In the genomic region with DNA sequence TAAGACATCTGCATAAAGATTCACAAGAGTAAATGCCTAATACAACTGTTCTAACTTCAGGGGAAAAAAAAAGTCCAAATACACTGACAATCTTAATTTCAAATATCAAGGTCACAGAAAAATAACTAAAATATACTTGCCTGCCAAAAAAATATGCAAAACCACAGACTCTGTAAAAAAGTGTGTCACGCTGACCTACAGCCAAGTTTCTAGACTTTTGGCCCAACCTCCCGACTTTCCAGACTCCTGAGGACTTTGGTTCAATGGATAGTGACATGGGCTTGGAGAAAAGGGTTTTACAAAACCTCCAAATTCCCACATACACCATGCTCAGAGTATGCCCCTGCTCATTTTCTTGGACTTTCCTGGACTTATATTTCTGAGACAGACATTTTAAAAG, we compare ENCODE assay signal across 12 mouse cellular contexts. TPM values are rescaled to one million over a fixed set of nuclear protein-coding genes. Genes with fewer than 3 reads are reported as not detected.
A peak's percentile ranks its signal among the peaks of the same experiment; 100 is the strongest.
DNase-seq lines count a peak whose midpoint lies in the region; ATAC-seq lines count a peak whose summit lies in the region.
"Had no signal": no experiment of that assay in that cellular context is flagged by ENCODE, and none has a peak within 500 bp of the region (broad histone marks: within the 10 kb centered on the region; RNA-seq: fewer than 3 reads in every experiment).

No protein-coding gene starts in this region.

- no peak for ATAC-seq in heart, embryonic 11.5 days (replicated peaks; ENCODE audit: insufficient number of reproducible peaks, low FRiP score, low TSS enrichment)
- no peak for ATAC-seq in limb, embryonic 13.5 days (ENCODE audit: low FRiP score, low read depth)
- ATAC-seq: CD4-positive, CD25-positive, alpha-beta regulatory T cell, adult 4 months; Patski had no signal

- peak; percentile 80 for DNase-seq in heart, adult 11 months
- DNase-seq in limb, embryonic 10.5 days (ENCODE audit: low spot score): no peak
- peak; percentile 63 for DNase-seq in 3T3-L1 (ENCODE audit: low read depth, low spot score)
- peak; percentile 59 for DNase-seq in adrenal gland, postnatal 36 days
- DNase-seq in right cerebral cortex, adult 2 months (ENCODE audit: low spot score in 2 of 2): no peak
- DNase-seq: embryo, embryonic 11 days; heart, adult 18-20 months had no signal

- no peaks in the 10 kb centered on the region for H3K27me3 ChIP-seq in heart, embryonic 11.5 days (ENCODE audit: control insufficient read depth, insufficient read depth, low read length)
- no peaks in the 10 kb centered on the region for H3K27me3 ChIP-seq in limb, embryonic 13.5 days
- no peaks in the 10 kb centered on the region for H3K27me3 ChIP-seq in limb, embryonic 10.5 days (ENCODE audit: low read depth, poor library complexity, severe bottlenecking)
- H3K27me3 ChIP-seq: neural tube, embryonic 13.5 days; Patski had no signal

- 87% methylated on average over 2 of the region's 2 CpGs for WGBS in heart, embryonic 11.5 days (ENCODE audit: insufficient replicate concordance)
- 79% methylated on average over 2 of the region's 2 CpGs for WGBS in limb, embryonic 13.5 days
- 95% methylated on average over 2 of the region's 2 CpGs for WGBS in limb, embryonic 10.5 days

- H3K4me1 ChIP-seq in heart, embryonic 11.5 days (ENCODE audit: control insufficient read depth, insufficient read depth, low read length): peaks cover 14% of the 10 kb centered on the region
- H3K4me1 ChIP-seq in limb, embryonic 13.5 days: peaks cover 42% of the 10 kb centered on the region
- H3K4me1 ChIP-seq in limb, embryonic 10.5 days: peaks cover 38% of the 10 kb centered on the region

- H3K27ac ChIP-seq in heart, embryonic 11.5 days (ENCODE audit: low read depth, low read length): no peak overlapping the region
- H3K27ac ChIP-seq in limb, embryonic 13.5 days: no peak overlapping the region
- H3K27ac ChIP-seq in limb, embryonic 10.5 days: no peak overlapping the region
- H3K27ac ChIP-seq: neural tube, embryonic 13.5 days had no signal

- H3K4me3 ChIP-seq in heart, embryonic 11.5 days (ENCODE audit: low read depth, low read length): no peak overlapping the region
- no peak overlapping the region for H3K4me3 ChIP-seq in limb, embryonic 13.5 days
- no peak overlapping the region for H3K4me3 ChIP-seq in limb, embryonic 10.5 days
- H3K4me3 ChIP-seq: neural tube, embryonic 13.5 days had no signal

- H3K36me3 ChIP-seq in heart, embryonic 11.5 days (ENCODE audit: control insufficient read depth, insufficient read depth, low read length): peaks cover 11% of the 10 kb centered on the region; the same call in 1 of the 2 replicates
- H3K36me3 ChIP-seq in limb, embryonic 13.5 days: peaks cover 38% of the 10 kb centered on the region
- H3K36me3 ChIP-seq in limb, embryonic 10.5 days: peaks cover 67% of the 10 kb centered on the region

- H3K4me2 ChIP-seq in heart, embryonic 11.5 days: no peak overlapping the region
- H3K4me2 ChIP-seq in limb, embryonic 13.5 days (replicated peaks): peak overlapping the region; percentile 21; the same call in 1 of the 2 replicates

- H3K9ac ChIP-seq in heart, embryonic 11.5 days (ENCODE audit: low read depth, low read length): no peak overlapping the region
- no peak overlapping the region; the same call in 1 of the 2 replicates for H3K9ac ChIP-seq in limb, embryonic 13.5 days
- H3K9ac ChIP-seq: neural tube, embryonic 13.5 days had no signal

- H3K9me3 ChIP-seq in heart, embryonic 11.5 days (replicated peaks; ENCODE audit: control insufficient read depth, low read length): no peaks in the 10 kb centered on the region
- no peaks in the 10 kb centered on the region for H3K9me3 ChIP-seq in limb, embryonic 13.5 days
- no peaks in the 10 kb centered on the region for H3K9me3 ChIP-seq in limb, embryonic 10.5 days (replicated peaks)
- H3K9me3 ChIP-seq: neural tube, embryonic 13.5 days had no signal

RNA-seq across cellular contexts. Expression of gene Purb, which starts 7.2 kb away (rescaled TPM):
- polyA plus RNA-seq in heart, embryonic 11.5 days (2014; fragmentation: Nextera tagmentation; extraction: Ambion mirVana): 22.3 and 25.5 TPM in 2 replicates
- 30.5 and 32.1 TPM in 2 replicates for polyA plus RNA-seq in limb, embryonic 13.5 days (2015; fragmentation: Nextera tagmentation; extraction: Ambion mirVana)
- 15.9 and 17.9 TPM in 2 replicates for polyA plus RNA-seq in limb, embryonic 10.5 days (2016; fragmentation: Nextera tagmentation; extraction: Ambion mirVana)
- 10 to 100 TPM; 72.5 to 82.2 TPM for total RNA-seq in adrenal gland, postnatal 36 days (2021)

RNA-seq across cellular contexts. Expression of gene H2afv, which starts 24.3 kb away (rescaled TPM):
- polyA plus RNA-seq in heart, embryonic 11.5 days (2014; fragmentation: Nextera tagmentation; extraction: Ambion mirVana): 353 and 356 TPM in 2 replicates
- polyA plus RNA-seq in limb, embryonic 13.5 days (2015; fragmentation: Nextera tagmentation; extraction: Ambion mirVana): 657 and 704 TPM in 2 replicates
- polyA plus RNA-seq in limb, embryonic 10.5 days (2016; fragmentation: Nextera tagmentation; extraction: Ambion mirVana): 583 and 781 TPM in 2 replicates
- total RNA-seq in adrenal gland, postnatal 36 days (2021): 10 to 100 TPM; 64.9 to 68.8 TPM

RNA-seq across cellular contexts. Expression of gene Myo1g, which starts 52.2 kb away (rescaled TPM):
- 0.72 and 0.90 TPM in 2 replicates for polyA plus RNA-seq in heart, embryonic 11.5 days (2014; fragmentation: Nextera tagmentation; extraction: Ambion mirVana)
- 1.5 and 2.1 TPM in 2 replicates for polyA plus RNA-seq in limb, embryonic 13.5 days (2015; fragmentation: Nextera tagmentation; extraction: Ambion mirVana)
- polyA plus RNA-seq in limb, embryonic 10.5 days (2016; fragmentation: Nextera tagmentation; extraction: Ambion mirVana): 0.80 and 0.86 TPM in 2 replicates
- 1 to 10 TPM; 2.0 to 2.3 TPM for total RNA-seq in adrenal gland, postnatal 36 days (2021)

RNA-seq across cellular contexts. Expression of gene Ppia, which starts 53.3 kb away (rescaled TPM):
- 4,475 and 4,598 TPM in 2 replicates for polyA plus RNA-seq in heart, embryonic 11.5 days (2014; fragmentation: Nextera tagmentation; extraction: Ambion mirVana)
- polyA plus RNA-seq in limb, embryonic 13.5 days (2015; fragmentation: Nextera tagmentation; extraction: Ambion mirVana): 4,950 and 5,155 TPM in 2 replicates
- 5,840 and 6,698 TPM in 2 replicates for polyA plus RNA-seq in limb, embryonic 10.5 days (2016; fragmentation: Nextera tagmentation; extraction: Ambion mirVana)
- total RNA-seq in adrenal gland, postnatal 36 days (2021): 1,000 to 10,000 TPM; 1,935 TPM

Comparison
In these comparisons a context has a peak if more than half of its experiments do, and no peak if none do; other contexts are left out.
1. DNase-seq: peak in heart, adult 11 months (single experiment), 3T3-L1 (single experiment) and adrenal gland, postnatal 36 days (2 of 2); none in limb, embryonic 10.5 days (single experiment) and right cerebral cortex, adult 2 months (0 of 2).